Mouse (Mus musculus) E14TG2a.4 (cell line): Measurements from ENCODE around the gene Tmem179b.

Experiments used
- H3K27me3 ChIP-seq: 2 replicates; pipeline ENCODE4 v1.6.1; 2014; ENCODE audit warnings: low read length, control low read depth; ENCODE audit not compliant: insufficient read depth
- H3K36me3 ChIP-seq: 2 replicates; pipeline ENCODE4 v1.6.1; 2014; ENCODE audit warnings: low read length, control low read depth; ENCODE audit not compliant: insufficient read depth
- H3K4me1 ChIP-seq: replicated peaks from 2 replicates; pipeline ENCODE4 v1.6.1; 2014; ENCODE audit warnings: low read depth, low read length, control low read depth
- H3K4me3 ChIP-seq: replicated peaks from 2 replicates; pipeline ENCODE4 v1.5.1; 2014; ENCODE audit warnings: mild to moderate bottlenecking, low read length
- H3K9me3 ChIP-seq: 2 replicates; pipeline ENCODE4 v1.6.1; 2014; ENCODE audit warnings: low read length, control low read depth
- CTCF ChIP-seq: conservative IDR thresholded peaks from 2 replicates; pipeline ENCODE4 v1.5.1; 2014; ENCODE audit warnings: low read length
- NANOG ChIP-seq: IDR thresholded peaks from 2 replicates; pipeline ENCODE4 v1.6.1; 2014; ENCODE audit warnings: borderline replicate concordance, low read length, mixed read lengths
- POU5F1 ChIP-seq: IDR thresholded peaks from 2 replicates; pipeline ENCODE4 v1.6.1; 2014; ENCODE audit warnings: low read length, borderline replicate concordance

The Tmem179b gene

DNA sequence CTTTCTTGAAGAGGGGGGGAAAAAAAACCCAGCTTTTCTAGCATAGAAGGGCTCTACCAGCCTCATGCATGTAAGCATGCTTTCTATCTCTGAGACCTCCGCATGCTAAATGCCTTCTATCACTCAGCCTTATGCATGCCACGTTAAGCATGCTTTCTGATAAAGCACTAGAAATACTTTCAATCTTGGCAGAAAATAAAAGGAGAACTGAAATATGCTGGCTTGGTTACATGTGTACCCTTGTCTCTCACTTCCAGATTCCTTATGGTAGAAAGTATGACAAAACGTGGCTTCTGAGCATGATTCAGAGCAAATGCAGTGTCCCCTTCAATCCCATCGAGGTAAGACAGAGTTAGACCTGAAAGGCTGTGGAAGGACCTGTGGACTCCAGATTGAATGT, 11.0 kb downstream of the Tmem179b start:
- H3K27me3 ChIP-seq: no peaks in the 10 kb centered on the region
- peaks cover 29% of the 10 kb centered on the region for H3K4me1 ChIP-seq
- no peak overlapping the region for H3K4me3 ChIP-seq
- TF ChIP-seq POU5F1 (no peak), NANOG (no peak), CTCF (no peak)
- peaks cover 72% of the 10 kb centered on the region for H3K36me3 ChIP-seq
- peaks cover 8% of the 10 kb centered on the region; the same call in 1 of the 2 replicates for H3K9me3 ChIP-seq

DNA sequence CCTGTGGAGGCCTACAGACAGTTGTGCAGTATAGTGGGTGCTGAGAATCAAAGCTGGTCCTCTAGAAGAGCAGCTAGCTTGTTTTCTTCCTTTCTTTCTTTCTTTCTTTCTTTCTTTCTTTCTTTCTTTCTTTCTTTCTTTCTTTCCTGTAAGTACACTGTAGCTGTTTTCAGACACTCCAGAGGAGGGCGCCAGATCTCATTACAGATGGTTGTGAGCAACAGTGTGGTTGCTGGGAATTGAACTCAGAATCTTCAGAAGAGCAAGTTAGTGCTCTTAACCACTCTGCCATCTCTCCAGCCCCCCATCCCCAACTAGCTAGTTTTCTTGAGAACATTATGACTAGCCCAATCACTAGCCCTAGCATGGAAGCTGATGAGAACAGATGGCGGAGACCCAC, 13.5 kb downstream of the Tmem179b start:
- H3K9me3 ChIP-seq: peaks cover 7% of the 10 kb centered on the region; the same call in 1 of the 2 replicates
- H3K27me3 ChIP-seq: no peaks in the 10 kb centered on the region
- peaks cover 48% of the 10 kb centered on the region for H3K36me3 ChIP-seq
- H3K4me3 ChIP-seq: no peak overlapping the region
- peaks cover 42% of the 10 kb centered on the region for H3K4me1 ChIP-seq
- TF ChIP-seq POU5F1: no peak
- TF ChIP-seq NANOG: no peak
- no peak; the same call in 1 of the 2 replicates for TF ChIP-seq CTCF

- no peaks in the 10 kb centered on the region for H3K9me3 ChIP-seq
- H3K27me3 ChIP-seq: no peaks in the 10 kb centered on the region
- peak overlapping the region; percentile 97 for H3K4me3 ChIP-seq
- peaks cover 48% of the 10 kb centered on the region for H3K36me3 ChIP-seq
- H3K4me1 ChIP-seq: peaks cover 51% of the 10 kb centered on the region
- TF ChIP-seq NANOG: no peak
- TF ChIP-seq POU5F1: no peak
Measured at GRCm38 (mm10) chr19:8758899-8759298, 15.4 kb downstream of the Tmem179b start.

GRCm38 (mm10) chr19:8757471-8757998, 16.7 kb downstream of the Tmem179b start:
- TF ChIP-seq NANOG: no peak
- TF ChIP-seq CTCF: no peak
- no peak for TF ChIP-seq POU5F1
- no peaks in the 10 kb centered on the region for H3K27me3 ChIP-seq

GRCm38 (mm10) chr19:8756635-8757387, 17.5 kb downstream of the Tmem179b start, which contains the start of gene Nxf1:
Gene Nxf1 (plus strand): TSS chr19:8757073.
- Histone ChIP-seq H3K4me3 (peak within 1 kb of the TSS; percentile 97), H3K36me3 (peaks cover 48% of the 10 kb centered on the region), H3K27me3 (no peaks in the 10 kb centered on the region), H3K9me3 (no peaks in the 10 kb centered on the region), H3K4me1 (peaks cover 47% of the 10 kb centered on the region)
- no peak for TF ChIP-seq POU5F1
- no peak for TF ChIP-seq CTCF
- TF ChIP-seq NANOG: no peak

More at GRCm38 (mm10) chr19:8757471-8757998, 16.7 kb downstream of the Tmem179b start:
- H3K4me1 ChIP-seq: peaks cover 51% of the 10 kb centered on the region
- H3K9me3 ChIP-seq: no peaks in the 10 kb centered on the region
- peak overlapping the region; percentile 97 for H3K4me3 ChIP-seq
- peaks cover 48% of the 10 kb centered on the region for H3K36me3 ChIP-seq

DNA sequence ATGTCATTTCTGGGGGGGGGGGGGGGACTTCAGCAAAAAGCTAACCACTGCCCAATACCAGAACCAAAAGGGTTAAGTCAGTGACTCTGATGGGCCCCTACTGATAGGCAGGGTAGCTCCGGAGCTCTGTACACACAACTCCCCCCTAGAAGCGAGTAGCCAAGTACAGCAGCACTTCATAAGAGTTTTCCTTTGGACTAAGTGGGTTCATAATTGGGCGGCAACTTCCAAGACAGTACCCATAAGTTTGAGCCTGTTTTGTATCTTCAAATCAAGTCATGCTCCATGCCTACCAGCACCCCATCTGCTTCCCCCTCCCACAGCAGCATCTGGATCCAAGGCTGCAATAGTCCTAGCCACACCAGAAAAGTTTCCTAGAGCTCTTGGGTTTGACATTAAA, 18.6 kb downstream of the Tmem179b start:
- TF ChIP-seq CTCF: no peak
- TF ChIP-seq NANOG: no peak
- TF ChIP-seq POU5F1: no peak
- Histone ChIP-seq H3K9me3 (no peaks in the 10 kb centered on the region), H3K36me3 (peaks cover 53% of the 10 kb centered on the region), H3K27me3 (no peaks in the 10 kb centered on the region), H3K4me3 (peak overlapping the region; percentile 97), H3K4me1 (peaks cover 42% of the 10 kb centered on the region)

DNA sequence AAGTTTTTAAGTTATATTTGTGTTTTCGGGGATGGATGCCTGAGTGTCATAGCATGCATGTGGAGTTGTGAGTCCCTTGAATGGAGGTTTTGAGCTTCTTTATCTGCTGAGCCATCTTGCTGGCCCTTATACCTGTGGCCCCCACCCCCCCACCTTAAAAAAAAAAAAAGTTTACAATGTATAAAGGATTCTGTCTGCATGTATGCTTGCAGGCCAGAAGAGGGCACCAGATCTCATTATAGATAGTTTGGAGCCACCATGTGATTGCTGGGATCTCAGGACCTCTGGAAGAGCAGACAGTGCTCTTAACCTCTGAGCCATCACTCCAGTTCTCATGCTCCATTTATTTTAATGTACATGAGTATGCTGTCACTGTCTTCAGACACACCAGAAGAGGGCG, 26.9 kb downstream of the Tmem179b start:
- TF ChIP-seq POU5F1 (no peak), CTCF (peak; percentile 33)
- Histone ChIP-seq H3K27me3 (no peaks in the 10 kb centered on the region), H3K4me1 (peaks cover 14% of the 10 kb centered on the region)

DNA sequence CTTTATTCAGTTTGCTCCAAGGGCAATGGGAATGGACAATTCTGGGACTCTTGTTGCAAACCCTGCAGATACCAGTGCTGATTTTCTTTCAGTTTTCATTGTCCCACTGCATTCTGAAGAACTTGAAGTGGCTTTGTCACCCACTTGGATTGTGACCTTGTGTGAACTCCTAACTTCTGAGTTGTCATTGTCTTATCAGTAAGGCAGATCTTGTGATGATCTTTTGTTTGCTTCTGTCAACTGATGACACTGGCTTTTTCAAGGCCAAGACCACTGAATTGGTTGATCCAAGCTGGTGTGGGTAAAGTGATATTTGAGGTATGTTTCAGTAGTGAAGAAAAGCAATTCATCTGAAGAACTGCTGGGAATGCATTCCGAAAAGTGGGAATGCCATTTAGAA, 28.9 kb downstream of the Tmem179b start:
- TF ChIP-seq CTCF (no peak), NANOG (no peak)
- Histone ChIP-seq H3K4me3 (no peak overlapping the region), H3K9me3 (no peaks in the 10 kb centered on the region), H3K27me3 (no peaks in the 10 kb centered on the region), H3K36me3 (peaks cover 83% of the 10 kb centered on the region), H3K4me1 (peaks cover 23% of the 10 kb centered on the region)

More for the DNA sequence above, 26.9 kb downstream of the Tmem179b start:
- Histone ChIP-seq H3K9me3 (no peaks in the 10 kb centered on the region), H3K36me3 (peaks cover 95% of the 10 kb centered on the region), H3K4me3 (no peak overlapping the region)
